Mouse (Mus musculus): ENCODE results near the gene Bdh1. TPM values are rescaled to one million over a fixed set of nuclear protein-coding genes. Genes with fewer than 3 reads are reported as not detected.

Bdh1 gene
- total and polyA plus RNA-seq, 2 experiments from 2014 or later: 88.1 to 113 TPM

- Histone ChIP-seq H3K4me2 (ENCODE audit: low read depth, low read length, poor library complexity, severe bottlenecking) (no peak overlapping the region), H3K27ac (ENCODE audit: low read depth, low read length) (no peak overlapping the region), H3K4me3 (ENCODE audit: low read depth, low read length) (no peak overlapping the region), H3K36me3 (ENCODE audit: insufficient read depth, low read length) (no peaks in the 10 kb centered on the region), H3K9me3 (ENCODE audit: low read length) (no peaks in the 10 kb centered on the region), H3K9ac (replicated peaks; ENCODE audit: low read length, poor library complexity, severe bottlenecking) (no peak overlapping the region), H3K27me3 (ENCODE audit: insufficient read depth, low read length) (no peaks in the 10 kb centered on the region), H3K4me1 (ENCODE audit: insufficient read depth, low read length) (no peaks in the 10 kb centered on the region)
- no peak for DNase-seq (ENCODE audit: low spot score)
- ATAC-seq (ENCODE audit: low FRiP score): no peak
- no peak for TF ChIP-seq CTCF (IDR thresholded peaks at IDR 0.05)
- 100% methylated on average over 1 of the region's 1 CpGs for WGBS
Measured at GRCm38 (mm10) chr16:31473226-31473625, 51.1 kb downstream of the Bdh1 start.

GRCm38 (mm10) chr16:31475123-31475968 is 53.3 kb downstream of the Bdh1 start:
- no peak overlapping the region for H3K9ac ChIP-seq (replicated peaks; ENCODE audit: low read length, poor library complexity, severe bottlenecking)
- peak; percentile 63 for DNase-seq (ENCODE audit: low spot score)

GRCm38 (mm10) chr16:31476872-31477603 is 55.0 kb downstream of the Bdh1 start:
- no peaks in the 10 kb centered on the region for H3K27me3 ChIP-seq (ENCODE audit: insufficient read depth, low read length)
- TF ChIP-seq CTCF (IDR thresholded peaks at IDR 0.05): no peak
- DNase-seq (ENCODE audit: low spot score) (no peak), ATAC-seq (ENCODE audit: low FRiP score) (no peak)
- 53% methylated on average over 7 of the region's 7 CpGs for WGBS
- no peak overlapping the region for H3K9ac ChIP-seq (replicated peaks; ENCODE audit: low read length, poor library complexity, severe bottlenecking)
- no peaks in the 10 kb centered on the region for H3K4me1 ChIP-seq (ENCODE audit: insufficient read depth, low read length)
- no peak overlapping the region for H3K27ac ChIP-seq (ENCODE audit: low read depth, low read length)
- H3K36me3 ChIP-seq (ENCODE audit: insufficient read depth, low read length): no peaks in the 10 kb centered on the region
- no peak overlapping the region for H3K4me3 ChIP-seq (ENCODE audit: low read depth, low read length)
- no peak overlapping the region for H3K4me2 ChIP-seq (ENCODE audit: low read depth, low read length, poor library complexity, severe bottlenecking)
- H3K9me3 ChIP-seq (ENCODE audit: low read length): 0 out of 2 replicates have a peak, but pooled peaks cover 3% of the 10 kb centered on the region

More at GRCm38 (mm10) chr16:31475123-31475968, 53.3 kb downstream of the Bdh1 start:
- Histone ChIP-seq H3K4me3 (ENCODE audit: low read depth, low read length) (no peak overlapping the region), H3K27me3 (ENCODE audit: insufficient read depth, low read length) (no peaks in the 10 kb centered on the region), H3K27ac (ENCODE audit: low read depth, low read length) (no peak overlapping the region), H3K4me1 (ENCODE audit: insufficient read depth, low read length) (no peaks in the 10 kb centered on the region), H3K36me3 (ENCODE audit: insufficient read depth, low read length) (no peaks in the 10 kb centered on the region), H3K4me2 (ENCODE audit: low read depth, low read length, poor library complexity, severe bottlenecking) (no peak overlapping the region), H3K9me3 (ENCODE audit: low read length) (0 out of 2 replicates have a peak, but pooled peaks cover 3% of the 10 kb centered on the region)
- TF ChIP-seq CTCF (IDR thresholded peaks at IDR 0.05): no peak
- 71% methylated on average over 9 of the region's 9 CpGs for WGBS
- no peak for ATAC-seq (ENCODE audit: low FRiP score)

GRCm38 (mm10) chr16:31485336-31485735 is 63.3 kb downstream of the Bdh1 start:
- no peak for ATAC-seq (ENCODE audit: low FRiP score)
- Histone ChIP-seq H3K9me3 (ENCODE audit: low read length) (no peaks in the 10 kb centered on the region), H3K4me1 (ENCODE audit: insufficient read depth, low read length) (no peaks in the 10 kb centered on the region), H3K27ac (ENCODE audit: low read depth, low read length) (no peak overlapping the region), H3K27me3 (ENCODE audit: insufficient read depth, low read length) (no peaks in the 10 kb centered on the region), H3K36me3 (ENCODE audit: insufficient read depth, low read length) (no peaks in the 10 kb centered on the region), H3K9ac (replicated peaks; ENCODE audit: low read length, poor library complexity, severe bottlenecking) (no peak overlapping the region), H3K4me3 (ENCODE audit: low read depth, low read length) (no peak overlapping the region), H3K4me2 (ENCODE audit: low read depth, low read length, poor library complexity, severe bottlenecking) (no peak overlapping the region)
- 95% methylated on average over 5 of the region's 5 CpGs for WGBS
- no peak for TF ChIP-seq CTCF (IDR thresholded peaks at IDR 0.05)
- no peak for DNase-seq (ENCODE audit: low spot score)

- Histone ChIP-seq H3K27ac (ENCODE audit: low read depth, low read length) (no peak overlapping the region), H3K9ac (replicated peaks; ENCODE audit: low read length, poor library complexity, severe bottlenecking) (no peak overlapping the region), H3K9me3 (ENCODE audit: low read length) (no peaks in the 10 kb centered on the region), H3K4me3 (ENCODE audit: low read depth, low read length) (no peak overlapping the region), H3K36me3 (ENCODE audit: insufficient read depth, low read length) (no peaks in the 10 kb centered on the region), H3K4me2 (ENCODE audit: low read depth, low read length, poor library complexity, severe bottlenecking) (no peak overlapping the region), H3K27me3 (ENCODE audit: insufficient read depth, low read length) (no peaks in the 10 kb centered on the region), H3K4me1 (ENCODE audit: insufficient read depth, low read length) (no peaks in the 10 kb centered on the region)
- 86% methylated on average over 3 of the region's 3 CpGs for WGBS
- DNase-seq (ENCODE audit: low spot score) (no peak), ATAC-seq (ENCODE audit: low FRiP score) (no peak)
- TF ChIP-seq CTCF (IDR thresholded peaks at IDR 0.05): no peak
Measured at GRCm38 (mm10) chr16:31487266-31487665, 65.2 kb downstream of the Bdh1 start.

GRCm38 (mm10) chr16:31489096-31489495 is 67.0 kb downstream of the Bdh1 start:
- Histone ChIP-seq H3K4me1 (ENCODE audit: insufficient read depth, low read length) (peaks cover 3% of the 10 kb centered on the region), H3K9me3 (ENCODE audit: low read length) (no peaks in the 10 kb centered on the region), H3K36me3 (ENCODE audit: insufficient read depth, low read length) (no peaks in the 10 kb centered on the region), H3K27me3 (ENCODE audit: insufficient read depth, low read length) (no peaks in the 10 kb centered on the region), H3K4me3 (ENCODE audit: low read depth, low read length) (no peak overlapping the region), H3K4me2 (ENCODE audit: low read depth, low read length, poor library complexity, severe bottlenecking) (no peak overlapping the region), H3K27ac (ENCODE audit: low read depth, low read length) (no peak overlapping the region; the same call in 1 of the 2 replicates), H3K9ac (replicated peaks; ENCODE audit: low read length, poor library complexity, severe bottlenecking) (no peak overlapping the region)
- no peak for TF ChIP-seq CTCF (IDR thresholded peaks at IDR 0.05)
- ATAC-seq (ENCODE audit: low FRiP score): no peak
- WGBS: 18% methylated on average over 3 of the region's 3 CpGs
- no peak for DNase-seq (ENCODE audit: low spot score)
